Mouse (Mus musculus) limb, embryonic 14.5 days (tissue): ENCODE results near the gene B020031M17Rik. TPM values are rescaled to one million over a fixed set of nuclear protein-coding genes. Genes with fewer than 3 reads are reported as not detected.
A peak's percentile ranks its signal among the peaks of the same experiment; 100 is the strongest.
"Not testable (repeated sequence)": the region's sequence is repeated elsewhere in the genome, so short reads cannot be mapped to it uniquely, and the experiment has no call there.

Experiments
- ATAC-seq: fragments of 200-750 bp; cut with Nextera tagmentation; 2 replicates; pipeline ENCODE4 v1.8.0; 2017; ENCODE audit warnings: low read depth, moderate number of reproducible peaks, moderate TSS enrichment; ENCODE audit not compliant: low FRiP score
- DNase-seq: peaks from one replicate; pipeline ENCODE4 v3.0.0-alpha.2; 2015; ENCODE audit warnings: low spot score
- H3K27ac ChIP-seq: fragments of 300-500 bp; sonication (generic); replicated peaks from 2 replicates; pipeline ENCODE4 v1.5.1; 2014; ENCODE audit warnings: low read depth, mild to moderate bottlenecking, low read length, moderate library complexity, mixed read lengths
- H3K27me3 ChIP-seq: fragments of 300-500 bp; sonication (generic); 2 replicates; pipeline ENCODE4 v1.6.1; 2014; ENCODE audit warnings: low read length, mixed read lengths; ENCODE audit not compliant: control insufficient read depth, insufficient read depth
- H3K36me3 ChIP-seq: fragments of 300-500 bp; sonication (generic); 2 replicates; pipeline ENCODE4 v1.6.1; 2014; ENCODE audit warnings: mild to moderate bottlenecking, low read length, moderate library complexity, mixed read lengths; ENCODE audit not compliant: control insufficient read depth, insufficient read depth
- H3K4me1 ChIP-seq: fragments of 300-500 bp; sonication (generic); 2 replicates; pipeline ENCODE4 v1.6.1; 2014; ENCODE audit warnings: antibody characterized with exemption, low read length, mixed read lengths; ENCODE audit not compliant: control insufficient read depth, insufficient read depth
- H3K4me2 ChIP-seq: fragments of 300-500 bp; sonication (generic); replicated peaks from 2 replicates; pipeline ENCODE4 v1.6.1; 2014; ENCODE audit warnings: low read depth, mild to moderate bottlenecking, low read length, moderate library complexity; ENCODE audit not compliant: severe bottlenecking
- H3K4me3 ChIP-seq: fragments of 300-500 bp; sonication (generic); replicated peaks from 2 replicates; pipeline ENCODE4 v1.5.1; 2014; ENCODE audit warnings: low read length
- H3K9ac ChIP-seq: fragments of 300-500 bp; sonication (generic); 2 replicates; pipeline ENCODE4 v1.6.1; 2014; ENCODE audit warnings: mild to moderate bottlenecking, low read depth, low read length, moderate library complexity; ENCODE audit not compliant: severe bottlenecking
- H3K9me3 ChIP-seq: fragments of 300-500 bp; sonication (generic); 2 replicates; pipeline ENCODE4 v1.6.1; 2016; ENCODE audit warnings: low read length; ENCODE audit not compliant: control insufficient read depth
- WGBS: fragments of 180-500 bp; shearing (Covaris S2); extraction: QIAGEN DNeasy Blood & Tissue Kit; methylation state at CpG from one replicate; pipeline ENCODE4 v1.1.7; 2014; 5-methylcytosine and 5-hydroxymethylcytosine counted together
- polyA plus RNA-seq, 2 experiments: library from polyadenylated mRNA; depleted of rRNA in 1 of 2; stranded (reverse) in 1 of 2; unstranded in 1 of 2; fragments of >200 nt; fragmentation: Nextera tagmentation in 1 of 2; extraction: Ambion mirVana in 1 of 2; gene quantifications; 2 replicates each; pipeline versions ENCODE4 v1.2.1 to v1.2.3; 2012 to 2014

B020031M17Rik gene
- polyA plus RNA-seq, 2 experiments = not detected

- WGBS = 1% methylated on average over 12 of the region's 34 CpGs
- H3K27ac ChIP-seq, H3K36me3 ChIP-seq, DNase-seq, H3K4me1 ChIP-seq, H3K9ac ChIP-seq, H3K27me3 ChIP-seq, H3K9me3 ChIP-seq: not testable (repeated sequence)
- Histone ChIP-seq H3K4me3 (0 out of 2 replicates have a peak overlapping the region, but pooled peaks have one; percentile 16), H3K4me2 (0 out of 2 replicates have a peak overlapping the region, but pooled peaks have one; percentile 23)
- ATAC-seq = peak; percentile 81
Measured at GRCm38 (mm10) chr13:119965302-119965952, 14.8 kb upstream of the B020031M17Rik start.

GRCm38 (mm10) chr13:119962856-119963255, 12.2 kb upstream of the B020031M17Rik start:
- not testable (repeated sequence) for H3K9me3 ChIP-seq, DNase-seq, H3K9ac ChIP-seq, H3K4me2 ChIP-seq, ATAC-seq, H3K27ac ChIP-seq, H3K27me3 ChIP-seq, H3K36me3 ChIP-seq, H3K4me3 ChIP-seq, H3K4me1 ChIP-seq
- WGBS = no CpG with 5 or more reads among the region's 5 CpGs

- not testable (repeated sequence) for H3K9ac ChIP-seq, DNase-seq, H3K4me3 ChIP-seq, ATAC-seq, H3K4me1 ChIP-seq, H3K4me2 ChIP-seq, H3K27ac ChIP-seq, H3K36me3 ChIP-seq, H3K9me3 ChIP-seq, H3K27me3 ChIP-seq
- no CpG with 5 or more reads among the region's 5 CpGs for WGBS
Measured at GRCm38 (mm10) chr13:119955567-119955966, 5.0 kb upstream of the B020031M17Rik start.

GRCm38 (mm10) chr13:119955089-119955488, 4.5 kb upstream of the B020031M17Rik start:
- not testable (repeated sequence) for H3K9me3 ChIP-seq, H3K4me1 ChIP-seq, H3K9ac ChIP-seq, H3K4me3 ChIP-seq, H3K36me3 ChIP-seq, H3K27me3 ChIP-seq, H3K27ac ChIP-seq, ATAC-seq, DNase-seq, H3K4me2 ChIP-seq
- 87% methylated on average over 2 of the region's 2 CpGs for WGBS

GRCm38 (mm10) chr13:119929172-119929571, 21.4 kb downstream of the B020031M17Rik start, which contains the start of gene Gm21761:
Gene Gm21761 (minus strand): TSS chr13:119929272.
- not testable (repeated sequence) for ATAC-seq, H3K27me3 ChIP-seq
- no CpG with 5 or more reads among the region's 5 CpGs for WGBS

GRCm38 (mm10) chr13:119924597-119925340, 25.8 kb downstream of the B020031M17Rik start:
- not testable (repeated sequence) for DNase-seq, ATAC-seq
- 43% methylated on average over 2 of the region's 3 CpGs for WGBS

More at GRCm38 (mm10) chr13:119929172-119929571, 21.4 kb downstream of the B020031M17Rik start, which contains the start of gene Gm21761:
- H3K4me2 ChIP-seq, H3K27ac ChIP-seq, H3K9ac ChIP-seq, DNase-seq, H3K4me1 ChIP-seq, H3K4me3 ChIP-seq, H3K9me3 ChIP-seq, H3K36me3 ChIP-seq: not testable (repeated sequence)

GRCm38 (mm10) chr13:119916966-119917722, 33.5 kb downstream of the B020031M17Rik start:
- WGBS = 72% methylated on average over 4 of the region's 5 CpGs
- not testable (repeated sequence) for H3K27me3 ChIP-seq, H3K4me2 ChIP-seq, H3K9me3 ChIP-seq, ATAC-seq, H3K36me3 ChIP-seq, DNase-seq, H3K4me1 ChIP-seq, H3K4me3 ChIP-seq, H3K27ac ChIP-seq, H3K9ac ChIP-seq

More at GRCm38 (mm10) chr13:119924597-119925340, 25.8 kb downstream of the B020031M17Rik start:
- H3K27me3 ChIP-seq, H3K4me1 ChIP-seq, H3K4me2 ChIP-seq, H3K4me3 ChIP-seq, H3K9me3 ChIP-seq, H3K36me3 ChIP-seq, H3K27ac ChIP-seq, H3K9ac ChIP-seq: not testable (repeated sequence)
